Mouse (Mus musculus): ENCODE data around the gene Rab44. TPM values are rescaled to one million over a fixed set of nuclear protein-coding genes. Genes with fewer than 3 reads are reported as not detected.

The Rab44 gene
- polyA plus RNA-seq, 1 experiment: 0.16 TPM

GRCm38 (mm10) chr17:29155355-29156135 is 41.6 kb downstream of the Rab44 start:
- Histone ChIP-seq H3K9me3 (ENCODE audit: control insufficient read depth, low read length) (no peaks in the 10 kb centered on the region), H3K27me3 (ENCODE audit: control insufficient read depth) (no peaks in the 10 kb centered on the region), H3K4me1 (ENCODE audit: control insufficient read depth) (no peaks in the 10 kb centered on the region; the same call in 1 of the 2 replicates), H3K36me3 (ENCODE audit: control insufficient read depth) (no peaks in the 10 kb centered on the region), H3K4me3 (replicated peaks) (no peak overlapping the region)
- TF ChIP-seq GATA1 (IDR thresholded peaks at IDR 0.05; ENCODE audit: low read length) (no peak), TAL1 (IDR thresholded peaks at IDR 0.05; ENCODE audit: low read length) (no peak)

GRCm38 (mm10) chr17:29156396-29156795 is 42.5 kb downstream of the Rab44 start:
- no peaks in the 10 kb centered on the region for H3K36me3 ChIP-seq (ENCODE audit: control insufficient read depth)
- peaks cover 3% of the 10 kb centered on the region for H3K9me3 ChIP-seq (ENCODE audit: control insufficient read depth, low read length)
- no peak for TF ChIP-seq TAL1 (IDR thresholded peaks at IDR 0.05; ENCODE audit: low read length)
- TF ChIP-seq GATA1 (IDR thresholded peaks at IDR 0.05; ENCODE audit: low read length): no peak
- no peaks in the 10 kb centered on the region; the same call in 1 of the 2 replicates for H3K4me1 ChIP-seq (ENCODE audit: control insufficient read depth)
- no peak overlapping the region for H3K4me3 ChIP-seq (replicated peaks)
- H3K27me3 ChIP-seq (ENCODE audit: control insufficient read depth): no peaks in the 10 kb centered on the region

- H3K4me1 ChIP-seq (ENCODE audit: control insufficient read depth): no peaks in the 10 kb centered on the region; the same call in 1 of the 2 replicates
- H3K36me3 ChIP-seq (ENCODE audit: control insufficient read depth): no peaks in the 10 kb centered on the region
- no peaks in the 10 kb centered on the region for H3K27me3 ChIP-seq (ENCODE audit: control insufficient read depth)
- peaks cover 4% of the 10 kb centered on the region for H3K9me3 ChIP-seq (ENCODE audit: control insufficient read depth, low read length)
- TF ChIP-seq TAL1 (IDR thresholded peaks at IDR 0.05; ENCODE audit: low read length): no peak
- no peak for TF ChIP-seq GATA1 (IDR thresholded peaks at IDR 0.05; ENCODE audit: low read length)
- no peak overlapping the region for H3K4me3 ChIP-seq (replicated peaks)
These were observed 42.9 kb downstream of the Rab44 start for GRCm38 (mm10) chr17:29156866-29157265.

GRCm38 (mm10) chr17:29158899-29159298 is 45.0 kb downstream of the Rab44 start:
- no peak overlapping the region for H3K4me3 ChIP-seq (replicated peaks)
- TF ChIP-seq TAL1 (IDR thresholded peaks at IDR 0.05; ENCODE audit: low read length): no peak
- no peak for TF ChIP-seq GATA1 (IDR thresholded peaks at IDR 0.05; ENCODE audit: low read length)
- H3K36me3 ChIP-seq (ENCODE audit: control insufficient read depth): no peaks in the 10 kb centered on the region
- H3K27me3 ChIP-seq (ENCODE audit: control insufficient read depth): peaks cover 2% of the 10 kb centered on the region
- H3K9me3 ChIP-seq (ENCODE audit: control insufficient read depth, low read length): peaks cover 4% of the 10 kb centered on the region
- H3K4me1 ChIP-seq (ENCODE audit: control insufficient read depth): no peaks in the 10 kb centered on the region; the same call in 1 of the 2 replicates

GRCm38 (mm10) chr17:29159320-29159719 is 45.4 kb downstream of the Rab44 start:
- Histone ChIP-seq H3K4me1 (ENCODE audit: control insufficient read depth) (peaks cover 2% of the 10 kb centered on the region), H3K36me3 (ENCODE audit: control insufficient read depth) (no peaks in the 10 kb centered on the region), H3K9me3 (ENCODE audit: control insufficient read depth, low read length) (peaks cover 4% of the 10 kb centered on the region), H3K4me3 (replicated peaks) (no peak overlapping the region), H3K27me3 (ENCODE audit: control insufficient read depth) (peaks cover 2% of the 10 kb centered on the region)
- TF ChIP-seq GATA1 (IDR thresholded peaks at IDR 0.05; ENCODE audit: low read length) (no peak), TAL1 (IDR thresholded peaks at IDR 0.05; ENCODE audit: low read length) (no peak)

GRCm38 (mm10) chr17:29159743-29160455 is 46.0 kb downstream of the Rab44 start:
- no peak for TF ChIP-seq GATA1 (IDR thresholded peaks at IDR 0.05; ENCODE audit: low read length)
- no peak for TF ChIP-seq TAL1 (IDR thresholded peaks at IDR 0.05; ENCODE audit: low read length)
- peaks cover 2% of the 10 kb centered on the region for H3K27me3 ChIP-seq (ENCODE audit: control insufficient read depth)
- H3K4me1 ChIP-seq (ENCODE audit: control insufficient read depth): peaks cover 7% of the 10 kb centered on the region
- H3K9me3 ChIP-seq (ENCODE audit: control insufficient read depth, low read length): peaks cover 4% of the 10 kb centered on the region
- no peak overlapping the region for H3K4me3 ChIP-seq (replicated peaks)
- H3K36me3 ChIP-seq (ENCODE audit: control insufficient read depth): no peaks in the 10 kb centered on the region

GRCm38 (mm10) chr17:29162334-29162733 is 48.4 kb downstream of the Rab44 start:
- H3K4me3 ChIP-seq (replicated peaks): no peak overlapping the region
- no peak for TF ChIP-seq GATA1 (IDR thresholded peaks at IDR 0.05; ENCODE audit: low read length)
- TF ChIP-seq TAL1 (IDR thresholded peaks at IDR 0.05; ENCODE audit: low read length): no peak
- no peaks in the 10 kb centered on the region for H3K36me3 ChIP-seq (ENCODE audit: control insufficient read depth)
- H3K9me3 ChIP-seq (ENCODE audit: control insufficient read depth, low read length): peaks cover 4% of the 10 kb centered on the region
- peaks cover 20% of the 10 kb centered on the region for H3K4me1 ChIP-seq (ENCODE audit: control insufficient read depth)
- peaks cover 2% of the 10 kb centered on the region for H3K27me3 ChIP-seq (ENCODE audit: control insufficient read depth)

GRCm38 (mm10) chr17:29164469-29165111 is 50.6 kb downstream of the Rab44 start:
- peaks cover 4% of the 10 kb centered on the region for H3K9me3 ChIP-seq (ENCODE audit: control insufficient read depth, low read length)
- peaks cover 20% of the 10 kb centered on the region for H3K4me1 ChIP-seq (ENCODE audit: control insufficient read depth)
- peaks cover 2% of the 10 kb centered on the region for H3K27me3 ChIP-seq (ENCODE audit: control insufficient read depth)
- no peak for TF ChIP-seq TAL1 (IDR thresholded peaks at IDR 0.05; ENCODE audit: low read length)
- TF ChIP-seq GATA1 (IDR thresholded peaks at IDR 0.05; ENCODE audit: low read length): no peak
- no peaks in the 10 kb centered on the region for H3K36me3 ChIP-seq (ENCODE audit: control insufficient read depth)
- H3K4me3 ChIP-seq (replicated peaks): no peak overlapping the region

GRCm38 (mm10) chr17:29165452-29165851 is 51.5 kb downstream of the Rab44 start:
- Histone ChIP-seq H3K27me3 (ENCODE audit: control insufficient read depth) (peaks cover 2% of the 10 kb centered on the region), H3K4me1 (ENCODE audit: control insufficient read depth) (peaks cover 20% of the 10 kb centered on the region), H3K9me3 (ENCODE audit: control insufficient read depth, low read length) (peaks cover 4% of the 10 kb centered on the region), H3K4me3 (replicated peaks) (no peak overlapping the region), H3K36me3 (ENCODE audit: control insufficient read depth) (no peaks in the 10 kb centered on the region)
- TF ChIP-seq TAL1 (IDR thresholded peaks at IDR 0.05; ENCODE audit: low read length) (peak; percentile 28; the same call in 1 of the 3 replicates), GATA1 (IDR thresholded peaks at IDR 0.05; ENCODE audit: low read length) (no peak)
